Mouse (Mus musculus): Measurements from ENCODE around the gene Ier3.

Ier3 gene

GRCm38 (mm10) chr17:35821439-35822430, at the start of gene Ier3:
Ier3 (plus strand) TSS chr17:35821684.
- peak; percentile 59 for DNase-seq (ENCODE audit: low read depth, low spot score)

DNA sequence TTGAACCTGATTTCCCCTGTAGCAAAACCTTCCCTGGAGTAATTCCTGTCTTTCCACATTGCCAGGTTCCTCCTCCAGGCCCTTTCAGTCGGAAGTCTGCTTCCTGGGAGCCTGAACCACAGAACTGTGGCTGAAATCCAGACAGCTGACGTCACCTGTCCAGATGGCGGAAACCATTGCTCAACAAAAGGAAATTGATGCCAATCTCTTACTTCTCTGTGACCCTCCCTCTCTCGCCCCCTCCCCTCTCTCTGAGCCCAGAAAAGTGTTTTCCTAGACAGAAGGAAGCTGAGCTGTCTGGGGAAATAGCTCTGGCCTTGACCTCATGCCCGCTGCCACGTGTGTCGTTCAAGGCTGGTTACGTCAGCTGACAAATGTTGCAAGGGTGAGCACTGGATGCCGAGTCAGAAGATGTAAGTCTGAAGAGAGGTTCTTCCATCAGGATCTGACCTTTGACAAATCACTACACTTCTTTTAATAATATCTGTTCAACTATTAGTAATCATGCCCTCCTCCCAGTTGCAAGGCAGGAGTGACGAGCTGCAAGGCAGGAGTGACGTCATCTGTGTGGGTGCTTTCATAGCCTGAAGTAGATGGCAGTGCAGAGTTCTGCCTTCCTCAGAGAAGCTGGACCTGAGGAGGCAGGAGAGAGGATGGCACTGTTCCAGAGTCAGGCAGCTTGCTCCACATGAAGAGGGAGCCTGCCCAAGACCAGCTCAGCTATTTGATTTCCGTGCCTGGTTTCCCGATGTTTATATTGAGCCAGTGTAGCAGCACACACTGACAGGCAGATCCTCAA, 44.5 kb upstream of the Ier3 start:
- peak; percentile 28 for DNase-seq (ENCODE audit: low read depth, low spot score)

DNA sequence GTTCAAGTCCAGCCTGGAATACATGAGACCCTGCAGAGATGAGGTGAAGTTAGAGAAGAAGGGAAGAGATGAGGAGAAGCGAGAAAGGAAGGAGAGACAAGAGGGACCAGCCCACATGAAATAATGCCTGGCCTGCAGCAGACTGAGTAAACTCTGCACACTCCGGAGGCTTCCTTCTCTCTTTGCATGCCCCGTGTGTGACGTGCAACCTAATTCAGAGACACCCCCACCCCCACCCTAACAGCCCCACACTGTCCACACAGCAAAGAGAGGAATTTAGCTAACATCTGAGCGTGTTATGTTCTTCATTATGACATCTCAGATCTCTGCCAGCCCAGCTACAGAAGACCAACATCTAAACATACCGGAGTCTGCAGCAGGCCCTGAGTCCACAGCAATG, 42.5 kb upstream of the Ier3 start:
- DNase-seq (ENCODE audit: low read depth, low spot score) = no peak

- DNase-seq (ENCODE audit: low read depth, low spot score) = no peak
Measured at GRCm38 (mm10) chr17:35779466-35780205, 41.8 kb upstream of the Ier3 start.

DNA sequence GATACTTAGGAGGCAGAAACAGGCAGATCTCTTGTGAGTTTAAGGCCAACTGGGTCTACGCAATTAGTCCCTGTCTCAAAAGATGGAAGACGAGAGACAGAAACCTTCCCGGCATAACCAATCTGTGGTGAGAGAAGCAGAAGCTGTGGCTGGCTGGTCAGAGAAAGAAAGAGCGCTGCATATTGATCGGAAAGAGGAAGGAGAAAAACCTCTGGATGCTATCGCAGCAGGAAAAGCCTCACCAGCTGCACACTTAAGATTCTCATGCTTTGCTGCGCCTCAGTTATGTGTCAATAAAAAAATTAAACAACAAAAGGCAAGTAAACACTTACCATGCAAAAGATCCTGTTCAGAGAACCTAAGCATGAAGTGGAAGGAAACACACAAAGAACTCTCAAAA, 41.1 kb upstream of the Ier3 start:
- no peak for DNase-seq (ENCODE audit: low read depth, low spot score)

GRCm38 (mm10) chr17:35782398-35782797, 39.1 kb upstream of the Ier3 start:
- DNase-seq (ENCODE audit: low read depth, low spot score) = no peak

DNA sequence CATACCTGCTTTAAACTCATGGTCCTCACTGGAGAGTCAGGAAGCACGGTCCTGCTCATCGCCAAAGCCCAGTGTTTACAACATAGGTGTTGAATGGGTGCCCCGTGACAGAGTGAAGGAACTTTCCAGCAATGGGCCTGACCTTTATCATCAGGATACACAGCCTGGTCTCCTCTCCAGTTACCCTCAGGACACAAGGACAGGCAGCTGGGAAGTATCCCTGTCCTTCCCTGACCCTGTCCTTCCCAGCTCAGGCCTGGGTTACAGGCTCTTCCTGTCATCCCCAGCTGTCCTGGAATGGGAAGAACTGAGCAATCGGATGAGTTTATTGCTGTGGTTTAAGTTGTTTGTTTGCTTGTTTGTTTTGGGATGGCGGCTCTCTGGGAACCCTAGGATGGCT, 38.6 kb upstream of the Ier3 start:
- DNase-seq (ENCODE audit: low read depth, low spot score) = no peak

DNA sequence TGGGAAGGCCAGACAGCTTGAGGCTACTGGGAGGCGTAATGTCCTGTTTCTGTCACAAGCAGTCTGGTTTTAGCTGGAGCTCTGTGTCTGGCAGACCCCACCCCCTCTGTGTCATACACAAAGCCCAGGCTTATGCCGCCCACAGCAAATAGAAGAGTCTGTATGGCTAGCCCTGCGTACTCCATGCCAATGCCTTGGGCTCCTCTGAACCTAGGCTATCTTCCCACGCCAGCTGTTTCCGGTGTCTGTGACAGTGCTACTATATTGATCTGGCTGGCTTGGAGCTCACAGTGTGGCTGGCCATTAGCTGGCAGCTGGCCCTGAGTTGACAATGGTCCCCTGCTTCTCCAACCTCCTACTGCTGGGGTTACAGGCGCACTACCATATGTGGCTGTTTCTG, 37.5 kb upstream of the Ier3 start:
- DNase-seq (ENCODE audit: low read depth, low spot score) = no peak

DNA sequence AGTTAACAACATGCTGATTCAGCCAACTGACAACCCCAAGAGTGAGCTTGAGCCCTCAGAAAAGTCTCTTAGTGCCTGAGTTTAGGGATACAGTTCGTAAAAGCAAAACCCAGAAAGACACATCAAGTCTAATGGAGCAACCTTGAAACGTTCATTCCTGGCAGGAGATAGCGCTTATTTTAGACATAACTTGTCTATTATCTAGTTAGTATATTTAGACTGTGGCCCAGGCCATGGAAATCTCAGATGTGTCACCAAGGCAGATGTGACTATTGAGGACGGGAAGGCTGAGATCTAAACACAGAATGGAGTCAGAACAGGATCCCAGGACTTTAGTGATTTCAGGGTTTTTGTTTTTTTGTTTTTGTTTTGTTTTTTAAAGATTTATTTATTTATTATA, 36.3 kb upstream of the Ier3 start:
- no peak for DNase-seq (ENCODE audit: low read depth, low spot score)

DNA sequence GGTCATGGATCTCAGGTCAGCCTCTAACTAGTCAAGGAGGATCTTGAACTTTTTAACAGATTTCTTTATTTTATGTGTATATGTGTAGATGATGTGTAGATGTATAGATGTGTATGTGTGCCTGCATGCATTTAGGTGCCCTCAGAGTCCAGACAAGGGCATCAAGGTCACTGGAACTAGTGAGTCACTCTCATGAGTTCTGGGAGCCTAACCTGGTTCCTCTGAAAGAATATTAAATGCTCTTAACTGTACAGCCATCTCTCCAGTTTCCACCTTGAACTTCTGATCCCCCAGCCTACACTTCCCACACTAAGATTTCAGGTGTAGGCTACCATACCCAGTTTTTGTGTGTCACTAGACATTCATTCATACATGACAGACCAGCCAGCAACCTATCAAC, 34.0 kb upstream of the Ier3 start:
- no peak for DNase-seq (ENCODE audit: low read depth, low spot score)

GRCm38 (mm10) chr17:35788025-35788424, 33.5 kb upstream of the Ier3 start:
- DNase-seq (ENCODE audit: low read depth, low spot score) = no peak

DNA sequence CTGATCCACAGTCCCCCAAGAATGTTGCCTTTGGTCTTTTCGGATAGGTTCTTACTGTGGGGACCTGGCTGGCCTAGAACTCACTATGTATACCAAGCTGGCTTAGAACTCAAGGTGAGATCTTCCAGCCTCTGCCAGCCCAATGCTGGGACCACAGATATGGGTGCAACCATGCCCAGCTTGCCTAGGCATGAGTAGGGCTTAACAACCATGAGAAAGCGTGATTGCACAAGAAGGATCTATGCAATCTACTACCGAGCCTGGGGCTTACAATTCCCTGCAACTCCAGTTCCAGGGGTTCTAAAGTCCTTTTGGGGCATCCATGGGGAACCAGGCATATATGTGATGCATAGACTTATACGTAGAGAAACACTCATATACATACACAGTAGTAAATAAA, 30.6 kb upstream of the Ier3 start:
- no peak for DNase-seq (ENCODE audit: low read depth, low spot score)

GRCm38 (mm10) chr17:35792837-35793236, 28.6 kb upstream of the Ier3 start:
- no peak for DNase-seq (ENCODE audit: low read depth, low spot score)

GRCm38 (mm10) chr17:35795099-35795498, 26.4 kb upstream of the Ier3 start:
- no peak for DNase-seq (ENCODE audit: low read depth, low spot score)

GRCm38 (mm10) chr17:35795656-35796055, 25.8 kb upstream of the Ier3 start:
- DNase-seq (ENCODE audit: low read depth, low spot score) = no peak

GRCm38 (mm10) chr17:35796835-35797234, 24.6 kb upstream of the Ier3 start:
- DNase-seq (ENCODE audit: low read depth, low spot score) = no peak

DNA sequence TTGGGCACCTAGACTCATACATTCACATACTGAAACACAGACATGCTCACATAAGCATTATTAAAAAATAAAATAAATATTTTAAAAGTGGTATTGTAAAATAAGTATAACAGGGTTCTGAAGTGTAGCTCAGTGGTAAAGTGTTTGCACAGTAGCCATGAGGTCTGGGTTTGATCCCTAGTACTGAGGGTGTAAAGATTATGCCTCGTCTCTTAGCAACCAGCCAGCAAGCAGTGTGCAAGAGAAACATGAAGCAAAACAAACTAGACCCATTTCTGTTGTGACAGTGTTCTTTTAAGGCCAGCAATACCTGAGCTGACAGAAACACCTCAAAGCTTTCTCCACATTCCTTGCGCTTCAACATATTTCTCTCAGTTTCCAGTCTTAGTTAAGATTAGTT, 20.6 kb upstream of the Ier3 start:
- DNase-seq (ENCODE audit: low read depth, low spot score) = no peak

- DNase-seq (ENCODE audit: low read depth, low spot score) = no peak
Measured at GRCm38 (mm10) chr17:35803020-35803419, 18.5 kb upstream of the Ier3 start.

DNA sequence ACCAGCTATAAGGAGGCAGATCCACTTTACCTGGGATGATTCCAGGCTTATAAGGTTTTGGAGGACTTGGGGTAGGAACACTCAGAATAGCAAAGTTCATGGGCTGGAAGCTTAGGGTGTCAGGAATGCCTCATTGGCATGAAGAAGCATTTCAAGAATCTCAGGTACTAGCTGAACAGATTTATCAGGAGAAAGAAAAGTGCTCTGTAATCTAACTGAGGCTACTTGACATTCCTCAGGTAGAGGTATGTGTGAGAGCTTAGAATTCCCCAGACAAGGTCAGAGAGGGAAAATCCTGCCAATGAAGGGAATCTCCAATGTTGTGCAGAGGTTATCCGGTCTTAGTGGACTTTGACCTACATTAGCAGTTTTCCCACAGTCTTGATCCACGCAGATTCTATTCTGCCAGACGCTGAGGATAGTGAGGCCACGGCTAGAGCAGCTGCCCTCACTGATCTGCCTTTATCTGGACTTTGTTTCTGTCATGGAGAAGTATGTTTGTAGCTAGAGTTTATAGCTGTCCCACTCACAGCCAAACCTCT, 17.6 kb upstream of the Ier3 start:
- DNase-seq (ENCODE audit: low read depth, low spot score) = no peak

- no peak for DNase-seq (ENCODE audit: low read depth, low spot score)
Measured at GRCm38 (mm10) chr17:35808073-35808472, 13.4 kb upstream of the Ier3 start.

DNA sequence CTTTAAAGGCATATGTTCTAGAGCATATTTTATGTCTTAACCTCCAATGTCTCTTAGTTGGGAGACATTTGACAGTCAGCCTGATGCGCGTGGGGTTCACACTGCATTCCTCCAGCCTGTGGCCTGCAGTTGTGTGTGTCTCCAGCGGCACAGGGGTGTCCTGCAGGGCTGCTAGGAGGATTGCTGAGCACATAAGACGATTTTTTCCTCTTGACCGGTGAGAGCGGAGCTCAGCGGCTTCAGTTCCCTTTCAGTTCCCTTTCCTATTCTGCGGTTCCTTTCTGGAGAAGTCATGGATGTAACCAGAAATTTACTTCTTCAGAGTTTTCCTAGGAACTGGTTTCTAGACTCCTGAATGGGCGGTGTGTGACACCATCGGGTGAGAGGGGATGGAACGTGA, 12.1 kb upstream of the Ier3 start:
- no peak for DNase-seq (ENCODE audit: low read depth, low spot score)

All from CD4-positive helper T cell, adult 2 months (primary cell).